Mouse (Mus musculus) kidney, postnatal 0 days (tissue): ENCODE measurements around the gene Pctp. TPM values are rescaled to one million over a fixed set of nuclear protein-coding genes. Genes with fewer than 3 reads are reported as not detected.

Source experiments
- ATAC-seq: fragments of 200-750 bp; cut with Nextera tagmentation; replicated peaks from 2 replicates; pipeline ENCODE4 v1.8.0; 2017; ENCODE audit warnings: low read depth, moderate number of reproducible peaks, moderate TSS enrichment, moderate library complexity; ENCODE audit not compliant: low FRiP score
- DNase-seq: peaks from one replicate; pipeline ENCODE4 v3.0.0-alpha.2; 2016; ENCODE audit warnings: low spot score
- H3K27ac ChIP-seq: fragments of 300-500 bp; sonication (generic); 2 replicates; pipeline ENCODE4 v1.5.1; 2014; ENCODE audit warnings: mild to moderate bottlenecking
- H3K27me3 ChIP-seq: fragments of 300-500 bp; sonication (generic); 2 replicates; pipeline ENCODE4 v1.6.1; 2014; ENCODE audit warnings: low read length, mixed read lengths; ENCODE audit not compliant: insufficient read depth
- H3K36me3 ChIP-seq: fragments of 300-500 bp; sonication (generic); 2 replicates; pipeline ENCODE4 v1.6.1; 2014; ENCODE audit warnings: low read length, mixed read lengths; ENCODE audit not compliant: insufficient read depth
- H3K4me1 ChIP-seq: fragments of 300-500 bp; sonication (generic); replicated peaks from 2 replicates; pipeline ENCODE4 v1.6.1; 2014; ENCODE audit warnings: antibody characterized with exemption, low read length, mixed read lengths; ENCODE audit not compliant: insufficient read depth
- H3K4me2 ChIP-seq: fragments of 300-500 bp; sonication (generic); 2 replicates; pipeline ENCODE4 v1.6.1; 2014; ENCODE audit warnings: mild to moderate bottlenecking, low read length, moderate library complexity, mixed read lengths
- H3K4me3 ChIP-seq: fragments of 300-500 bp; sonication (generic); replicated peaks from 2 replicates; pipeline ENCODE4 v1.5.1; 2014; ENCODE audit warnings: low read depth, low read length
- H3K9ac ChIP-seq: fragments of 300-500 bp; sonication (generic); 2 replicates; pipeline ENCODE4 v1.6.1; 2014; ENCODE audit warnings: low read depth, low read length
- H3K9me3 ChIP-seq: fragments of 300-500 bp; sonication (generic); replicated peaks from 2 replicates; pipeline ENCODE4 v1.6.1; 2016; ENCODE audit warnings: low read length, inconsistent platforms, mixed read lengths
- CTCF ChIP-seq: IDR thresholded peaks from 2 replicates; pipeline ENCODE4 v1.5.1; 2016; ENCODE audit warnings: antibody characterized with exemption, low read depth, mild to moderate bottlenecking, moderate library complexity
- WGBS: fragments of 180-500 bp; shearing (Covaris S2); extraction: QIAGEN DNeasy Blood & Tissue Kit; methylation state at CpG from one replicate; pipeline ENCODE4 v1.1.7; 2014; 5-methylcytosine and 5-hydroxymethylcytosine counted together
- polyA plus RNA-seq: library from polyadenylated mRNA; unstranded; fragments of >200 nt; fragmentation: Nextera tagmentation; extraction: Ambion mirVana; gene quantifications from 2 replicates; pipeline ENCODE4 v1.2.1, GENCODE M21; 2015

Pctp gene
- 11.7 and 13.9 TPM in 2 replicates for polyA plus RNA-seq

DNA sequence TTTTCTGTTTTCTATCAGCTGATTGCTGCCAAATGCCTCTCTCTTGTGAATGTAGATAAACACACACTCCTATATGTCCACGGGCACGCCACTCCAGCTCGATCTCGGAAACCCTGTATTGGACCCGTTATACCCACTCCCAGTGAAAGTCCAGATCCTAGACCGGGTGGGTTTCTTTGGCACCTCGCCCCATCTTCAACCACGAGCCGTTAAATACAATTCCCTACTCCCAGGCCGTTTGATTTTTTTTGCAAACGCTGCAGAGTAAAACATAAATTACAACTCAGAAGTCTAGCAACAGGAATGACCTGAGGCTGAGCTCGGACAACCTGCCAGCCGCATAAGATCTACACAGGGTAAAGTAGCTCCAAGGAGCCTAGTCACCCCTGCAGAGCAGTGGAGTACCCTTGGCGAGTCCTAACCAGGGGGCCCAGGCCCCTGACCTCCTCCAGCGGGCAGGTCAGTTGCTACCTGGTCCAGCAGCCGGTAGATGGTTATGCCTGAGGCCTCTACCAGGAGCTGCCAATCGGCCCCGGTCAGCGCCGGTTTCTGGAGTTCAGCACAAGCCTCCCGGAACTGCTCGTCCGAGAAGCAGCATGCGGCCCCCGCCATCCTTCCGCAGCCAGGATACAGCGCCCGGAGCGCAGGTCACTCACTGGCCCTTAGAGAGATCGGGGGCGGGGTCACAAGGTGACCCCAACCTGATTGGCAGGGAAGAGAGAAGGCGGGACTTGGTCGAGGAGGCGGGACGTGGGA lies at the start of gene Pctp:
Gene Pctp, minus strand, starts transcription at position 664 of the 756 bp plus-strand sequence.
- Histone ChIP-seq H3K9ac (peak within 1 kb of the TSS; percentile 53), H3K36me3 (no peaks in the 10 kb centered on the region), H3K27ac (peak within 1 kb of the TSS; percentile 73), H3K4me2 (peak within 1 kb of the TSS; percentile 65), H3K4me1 (no peaks in the 10 kb centered on the region), H3K4me3 (peak within 1 kb of the TSS; percentile 34), H3K9me3 (no peaks in the 10 kb centered on the region), H3K27me3 (no peaks in the 10 kb centered on the region)
- ATAC-seq (peak; percentile 98), DNase-seq (peak; percentile 93)
- 7% methylated on average over 35 of the region's 35 CpGs for WGBS
- no peak for TF ChIP-seq CTCF

DNA sequence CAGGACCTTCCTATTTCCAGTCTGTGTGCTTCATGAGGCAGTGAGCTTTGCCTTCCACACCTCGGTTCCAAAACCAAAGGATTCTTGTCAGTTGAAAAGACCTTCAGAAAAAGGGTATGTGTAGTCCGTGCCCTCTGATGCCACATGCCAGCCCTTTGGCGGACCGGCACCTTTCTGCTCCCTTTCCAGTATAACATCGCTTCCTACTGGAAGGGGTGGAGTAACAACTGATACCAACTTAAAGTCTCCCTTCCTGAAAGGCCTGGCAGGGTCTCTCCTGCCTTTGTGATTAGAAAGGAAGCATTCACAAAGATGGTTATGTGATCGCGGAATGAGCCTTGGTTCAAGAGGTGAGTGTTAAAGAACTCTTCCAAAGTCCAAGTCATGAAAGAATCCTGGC lies 47.3 kb upstream of the Pctp start:
- Histone ChIP-seq H3K4me3 (no peak overlapping the region), H3K4me2 (no peak overlapping the region), H3K9me3 (no peaks in the 10 kb centered on the region), H3K9ac (no peak overlapping the region), H3K4me1 (no peaks in the 10 kb centered on the region), H3K27ac (no peak overlapping the region), H3K36me3 (no peaks in the 10 kb centered on the region), H3K27me3 (no peaks in the 10 kb centered on the region)
- no peak for DNase-seq
- TF ChIP-seq CTCF, result no peak
- WGBS, result 86% methylated on average over 7 of the region's 7 CpGs
- no peak for ATAC-seq

DNA sequence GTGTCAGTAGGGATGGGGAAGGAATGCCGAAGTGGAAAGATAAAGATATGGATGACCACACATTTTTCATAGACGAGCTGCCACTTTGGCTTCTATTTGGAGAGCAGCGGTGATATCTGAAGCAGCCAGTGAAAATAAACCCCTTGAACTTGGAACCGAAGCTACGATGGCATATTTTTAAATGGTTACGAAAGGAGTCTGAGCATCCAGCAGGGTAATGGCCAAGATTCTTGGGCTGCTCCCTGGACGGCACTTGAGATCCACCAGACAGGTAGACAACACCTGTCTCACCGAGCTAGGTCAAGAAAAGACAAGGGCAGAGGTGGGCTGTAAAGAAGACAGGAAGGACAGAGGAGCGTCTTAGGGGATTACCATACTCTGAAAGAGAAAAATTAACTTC lies 44.6 kb upstream of the Pctp start:
- Histone ChIP-seq H3K27me3 (no peaks in the 10 kb centered on the region), H3K9me3 (no peaks in the 10 kb centered on the region), H3K4me3 (no peak overlapping the region), H3K4me2 (no peak overlapping the region), H3K36me3 (no peaks in the 10 kb centered on the region), H3K27ac (no peak overlapping the region), H3K9ac (no peak overlapping the region), H3K4me1 (no peaks in the 10 kb centered on the region)
- DNase-seq (no peak), ATAC-seq (no peak)
- TF ChIP-seq CTCF, result no peak
- 45% methylated on average over 9 of the region's 9 CpGs for WGBS

DNA sequence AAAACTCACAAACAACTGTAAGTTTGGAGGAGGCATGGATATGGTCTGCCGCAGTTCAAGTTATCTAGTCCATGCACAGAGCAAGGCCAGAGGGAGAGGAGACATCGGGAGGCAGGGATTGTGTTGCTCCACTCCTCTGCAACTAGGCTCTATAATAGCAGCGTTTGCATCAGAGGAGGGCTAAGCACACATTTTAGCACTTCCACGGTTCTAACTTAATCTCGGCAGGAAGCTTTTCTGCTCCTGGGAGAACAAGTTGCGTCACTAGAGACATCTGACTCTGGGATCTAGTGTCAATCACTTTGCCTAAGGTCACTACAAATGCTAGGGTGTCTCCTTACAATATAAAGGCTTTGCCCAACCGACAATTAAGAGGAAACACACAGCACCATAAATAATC lies 43.5 kb upstream of the Pctp start:
- Histone ChIP-seq H3K9me3 (no peaks in the 10 kb centered on the region), H3K9ac (no peak overlapping the region), H3K4me2 (no peak overlapping the region), H3K27ac (no peak overlapping the region), H3K4me3 (no peak overlapping the region), H3K27me3 (no peaks in the 10 kb centered on the region), H3K36me3 (no peaks in the 10 kb centered on the region), H3K4me1 (no peaks in the 10 kb centered on the region)
- DNase-seq (peak; percentile 41), ATAC-seq (no peak)
- TF ChIP-seq CTCF, result no peak
- 24% methylated on average over 7 of the region's 7 CpGs for WGBS

DNA sequence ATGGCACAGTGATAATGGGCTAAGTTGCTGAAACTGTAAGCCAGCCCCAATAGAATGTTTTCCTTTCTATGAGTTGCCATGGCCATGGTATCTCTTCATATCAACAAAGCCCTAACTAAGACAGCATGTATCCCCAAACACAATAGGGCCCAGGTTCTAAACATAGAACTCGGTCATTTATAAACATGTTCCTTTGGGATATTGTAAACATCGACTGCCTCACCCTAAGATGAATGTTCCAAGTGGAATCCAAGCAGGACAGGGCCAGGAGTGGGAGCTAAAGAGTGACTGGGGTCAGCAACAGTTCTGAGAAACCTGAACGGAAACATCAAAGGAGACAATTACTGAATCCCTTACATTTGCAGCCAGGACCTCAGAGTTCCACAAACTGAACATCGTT lies 41.8 kb upstream of the Pctp start:
- no peaks in the 10 kb centered on the region for H3K27me3 ChIP-seq
- no peak overlapping the region for H3K27ac ChIP-seq
- H3K4me3 ChIP-seq, result no peak overlapping the region
- H3K36me3 ChIP-seq, result no peaks in the 10 kb centered on the region
- ATAC-seq (no peak), DNase-seq (no peak)
- no peak overlapping the region for H3K9ac ChIP-seq
- 61% methylated on average over 4 of the region's 4 CpGs for WGBS
- H3K9me3 ChIP-seq, result no peaks in the 10 kb centered on the region
- no peak for TF ChIP-seq CTCF
- no peak overlapping the region for H3K4me2 ChIP-seq
- H3K4me1 ChIP-seq, result no peaks in the 10 kb centered on the region

DNA sequence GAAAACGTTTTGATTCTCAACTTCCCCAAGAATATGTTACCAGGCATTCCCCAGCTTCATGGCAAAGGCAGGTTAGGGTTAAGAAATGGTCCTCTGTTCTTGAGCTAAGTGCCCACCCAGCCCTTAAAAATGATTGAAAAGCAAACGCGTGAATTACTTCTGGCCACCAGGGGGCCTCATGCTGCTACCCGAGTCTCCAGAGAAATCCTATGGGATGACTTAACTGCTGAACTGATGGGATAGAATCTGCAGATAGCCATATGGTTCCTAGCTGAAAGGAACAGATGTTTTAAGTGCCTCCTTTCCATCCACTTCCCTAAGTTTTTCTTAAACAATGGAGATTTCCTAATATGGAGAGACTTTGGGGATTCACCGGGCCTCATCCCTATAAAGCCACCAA lies 35.3 kb upstream of the Pctp start:
- 23% methylated on average over 5 of the region's 5 CpGs for WGBS
- ATAC-seq (no peak), DNase-seq (peak; percentile 80)
- no peak overlapping the region for H3K9ac ChIP-seq
- H3K4me3 ChIP-seq, result no peak overlapping the region
- H3K36me3 ChIP-seq, result no peaks in the 10 kb centered on the region
- H3K9me3 ChIP-seq, result no peaks in the 10 kb centered on the region
- H3K27me3 ChIP-seq, result no peaks in the 10 kb centered on the region
- no peak overlapping the region for H3K4me2 ChIP-seq
- H3K27ac ChIP-seq, result no peak overlapping the region
- peak; percentile 80 for TF ChIP-seq CTCF
- H3K4me1 ChIP-seq, result 0 out of 2 replicates have a peak, but pooled peaks cover 3% of the 10 kb centered on the region

DNA sequence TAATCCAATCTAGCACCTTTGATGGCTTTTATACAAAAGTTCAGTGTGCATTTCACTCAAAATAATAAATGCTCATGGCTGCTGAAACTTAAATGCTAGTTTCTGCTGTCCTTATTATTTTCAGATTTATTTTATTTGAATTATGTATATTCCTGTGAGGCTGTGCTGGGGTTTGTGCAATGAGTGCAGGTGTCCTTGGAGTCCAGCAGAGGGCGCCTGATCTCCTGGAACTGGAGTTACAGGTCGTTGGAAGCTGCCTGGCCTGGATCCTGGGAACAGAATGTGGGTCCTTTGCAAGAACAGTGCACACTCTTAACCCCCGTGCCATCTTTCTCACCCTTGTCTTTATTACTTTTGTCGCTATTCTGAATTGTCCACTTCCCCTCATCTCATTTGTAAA lies 33.7 kb upstream of the Pctp start:
- Histone ChIP-seq H3K36me3 (no peaks in the 10 kb centered on the region), H3K4me2 (no peak overlapping the region), H3K27me3 (no peaks in the 10 kb centered on the region), H3K9me3 (no peaks in the 10 kb centered on the region), H3K27ac (no peak overlapping the region), H3K4me1 (0 out of 2 replicates have a peak, but pooled peaks cover 3% of the 10 kb centered on the region), H3K9ac (no peak overlapping the region), H3K4me3 (no peak overlapping the region)
- DNase-seq, result no peak
- peak; percentile 41 for TF ChIP-seq CTCF
- 95% methylated on average over 4 of the region's 4 CpGs for whole genome bisulfite sequencing
- ATAC-seq, result no peak
